Mouse (Mus musculus) intestine, postnatal 0 days (tissue): ENCODE measurements around the gene Mmp9. TPM values are rescaled to one million over a fixed set of nuclear protein-coding genes. Genes with fewer than 3 reads are reported as not detected.
A peak's percentile ranks its signal among the peaks of the same experiment; 100 is the strongest.

ENCODE experiments used
- ATAC-seq: fragments of 200-750 bp; cut with Nextera tagmentation; 2 replicates; pipeline ENCODE4 v1.8.0; 2017; ENCODE audit warnings: mild to moderate bottlenecking, moderate TSS enrichment, moderate library complexity
- H3K27ac ChIP-seq: fragments of 300-500 bp; sonication (generic); 2 replicates; pipeline ENCODE4 v1.5.1; 2014; ENCODE audit warnings: mild to moderate bottlenecking, low read depth, low read length, moderate library complexity
- H3K27me3 ChIP-seq: fragments of 300-500 bp; sonication (generic); replicated peaks from 2 replicates; pipeline ENCODE4 v1.6.1; 2014; ENCODE audit warnings: low read length, mixed read lengths; ENCODE audit not compliant: control insufficient read depth, insufficient read depth
- H3K36me3 ChIP-seq: fragments of 300-500 bp; sonication (generic); 2 replicates; pipeline ENCODE4 v1.6.1; 2014; ENCODE audit warnings: mild to moderate bottlenecking, moderate library complexity; ENCODE audit not compliant: control insufficient read depth, insufficient read depth
- H3K4me1 ChIP-seq: fragments of 300-500 bp; sonication (generic); replicated peaks from 2 replicates; pipeline ENCODE4 v1.6.1; 2014; ENCODE audit warnings: antibody characterized with exemption, low read length, mixed read lengths; ENCODE audit not compliant: control insufficient read depth, insufficient read depth
- H3K4me2 ChIP-seq: fragments of 300-500 bp; sonication (generic); replicated peaks from 2 replicates; pipeline ENCODE4 v1.6.1; 2014; ENCODE audit warnings: low read depth, mild to moderate bottlenecking, moderate library complexity
- H3K4me3 ChIP-seq: fragments of 300-500 bp; sonication (generic); 2 replicates; pipeline ENCODE4 v1.5.1; 2014; ENCODE audit warnings: low read depth, low read length
- H3K9ac ChIP-seq: fragments of 300-500 bp; sonication (generic); 2 replicates; pipeline ENCODE4 v1.6.1; 2014; ENCODE audit warnings: mild to moderate bottlenecking, low read depth, low read length
- H3K9me3 ChIP-seq: fragments of 300-500 bp; sonication (generic); 2 replicates; pipeline ENCODE4 v1.6.1; 2016; ENCODE audit warnings: mixed run types; ENCODE audit not compliant: control insufficient read depth
- CTCF ChIP-seq: sonication (generic); IDR thresholded peaks from 2 replicates; pipeline ENCODE4 v1.5.1; 2016; ENCODE audit warnings: low read depth, mild to moderate bottlenecking, control low read depth, antibody characterized with exemption, moderate library complexity
- WGBS: fragments of 180-500 bp; shearing (Covaris S2); extraction: QIAGEN DNeasy Blood & Tissue Kit; methylation state at CpG from one replicate; pipeline ENCODE4 v1.1.7; 2014; 5-methylcytosine and 5-hydroxymethylcytosine counted together
- polyA plus RNA-seq: library from polyadenylated mRNA; unstranded; fragments of >200 nt; fragmentation: Nextera tagmentation; extraction: Ambion mirVana; gene quantifications from 2 replicates; pipeline ENCODE4 v1.2.1, GENCODE M21; 2015

The Mmp9 gene
- polyA plus RNA-seq, 1 experiment from 2014 or later: 9.6 TPM

- peaks cover 16% of the 10 kb centered on the region for H3K27me3 ChIP-seq
- H3K27ac ChIP-seq: no peak overlapping the region
- TF ChIP-seq CTCF: no peak
- no peak overlapping the region for H3K4me2 ChIP-seq
- WGBS: 76% methylated on average over 11 of the region's 11 CpGs
- no peaks in the 10 kb centered on the region for H3K9me3 ChIP-seq
- H3K9ac ChIP-seq: no peak overlapping the region
- no peak overlapping the region for H3K4me3 ChIP-seq
- peaks cover 12% of the 10 kb centered on the region for H3K36me3 ChIP-seq
- no peak for ATAC-seq
- peaks cover 8% of the 10 kb centered on the region; the same call in 1 of the 2 replicates for H3K4me1 ChIP-seq
These were observed 55.4 kb downstream of the Mmp9 start for GRCm38 (mm10) chr2:164995976-164996375.

GRCm38 (mm10) chr2:164996848-164997720 is 56.5 kb downstream of the Mmp9 start:
- WGBS: 16% methylated on average over 47 of the region's 49 CpGs
- no peak for ATAC-seq

GRCm38 (mm10) chr2:164997721-164998428 is 57.3 kb downstream of the Mmp9 start:
- Histone ChIP-seq H3K4me1 (peaks cover 8% of the 10 kb centered on the region; the same call in 1 of the 2 replicates), H3K27me3 (peaks cover 16% of the 10 kb centered on the region), H3K9me3 (no peaks in the 10 kb centered on the region), H3K4me3 (peak overlapping the region; percentile 42), H3K27ac (no peak overlapping the region), H3K36me3 (peaks cover 31% of the 10 kb centered on the region), H3K4me2 (peak overlapping the region; percentile 70), H3K9ac (no peak overlapping the region)
- no peak for TF ChIP-seq CTCF
- no peak for ATAC-seq
- WGBS: 1% methylated on average over 52 of the region's 52 CpGs

More at GRCm38 (mm10) chr2:164996848-164997720, 56.5 kb downstream of the Mmp9 start:
- H3K4me1 ChIP-seq: peaks cover 8% of the 10 kb centered on the region; the same call in 1 of the 2 replicates
- no peak overlapping the region for H3K9ac ChIP-seq
- peaks cover 16% of the 10 kb centered on the region for H3K27me3 ChIP-seq
- H3K36me3 ChIP-seq: peaks cover 23% of the 10 kb centered on the region
- H3K27ac ChIP-seq: no peak overlapping the region
- no peaks in the 10 kb centered on the region for H3K9me3 ChIP-seq
- H3K4me2 ChIP-seq: peak overlapping the region; percentile 70
- H3K4me3 ChIP-seq: peak overlapping the region; percentile 42
- no peak for TF ChIP-seq CTCF

- H3K4me1 ChIP-seq: peaks cover 8% of the 10 kb centered on the region; the same call in 1 of the 2 replicates
- H3K27me3 ChIP-seq: peaks cover 8% of the 10 kb centered on the region
- H3K27ac ChIP-seq: no peak overlapping the region
- H3K36me3 ChIP-seq: peaks cover 67% of the 10 kb centered on the region
- 91% methylated on average over 13 of the region's 13 CpGs for WGBS
- H3K4me3 ChIP-seq: no peak overlapping the region
- TF ChIP-seq CTCF: no peak; the same call in 1 of the 2 replicates
- no peak overlapping the region for H3K9ac ChIP-seq
- no peak overlapping the region for H3K4me2 ChIP-seq
- no peaks in the 10 kb centered on the region for H3K9me3 ChIP-seq
- no peak for ATAC-seq
These were observed 61.4 kb downstream of the Mmp9 start for GRCm38 (mm10) chr2:165001958-165002357.

GRCm38 (mm10) chr2:165003108-165003507 is 62.5 kb downstream of the Mmp9 start:
- TF ChIP-seq CTCF: no peak
- H3K4me3 ChIP-seq: no peak overlapping the region
- no peak for ATAC-seq
- H3K36me3 ChIP-seq: peaks cover 78% of the 10 kb centered on the region
- 83% methylated on average over 3 of the region's 3 CpGs for WGBS
- no peak overlapping the region for H3K4me2 ChIP-seq
- no peaks in the 10 kb centered on the region for H3K9me3 ChIP-seq
- H3K27ac ChIP-seq: no peak overlapping the region
- H3K27me3 ChIP-seq: no peaks in the 10 kb centered on the region; the same call in 1 of the 2 replicates
- no peak overlapping the region for H3K9ac ChIP-seq
- peaks cover 2% of the 10 kb centered on the region; the same call in 1 of the 2 replicates for H3K4me1 ChIP-seq

GRCm38 (mm10) chr2:165004237-165004636 is 63.7 kb downstream of the Mmp9 start:
- WGBS: 91% methylated on average over 10 of the region's 10 CpGs
- Histone ChIP-seq H3K27me3 (no peaks in the 10 kb centered on the region), H3K9me3 (no peaks in the 10 kb centered on the region), H3K4me3 (no peak overlapping the region), H3K27ac (no peak overlapping the region), H3K36me3 (peaks cover 90% of the 10 kb centered on the region), H3K4me1 (no peaks in the 10 kb centered on the region), H3K9ac (no peak overlapping the region), H3K4me2 (no peak overlapping the region)
- TF ChIP-seq CTCF: no peak
- no peak for ATAC-seq

Other genes starting within 250 kb of the Mmp9 start
- gene Spint4, start 242.3 kb upstream of the Mmp9 start, polyA plus RNA-seq: not detected in 2 replicates
- not detected in 2 replicates for gene Spint5, start 225.5 kb upstream of the Mmp9 start, polyA plus RNA-seq
- gene Wfdc3, start 194.8 kb upstream of the Mmp9 start, polyA plus RNA-seq: 0.85 and 0.95 TPM in 2 replicates
- 39.4 and 43.3 TPM in 2 replicates for gene Dnttip1, start 194.8 kb upstream of the Mmp9 start, polyA plus RNA-seq
- 118 and 121 TPM in 2 replicates for gene Ube2c, start 170.9 kb upstream of the Mmp9 start, polyA plus RNA-seq
- gene Tnnc2, start 160.8 kb upstream of the Mmp9 start, polyA plus RNA-seq: 0.51 and 0.73 TPM in 2 replicates
- gene Snx21, start 155.0 kb upstream of the Mmp9 start, polyA plus RNA-seq: 12.5 and 13.0 TPM in 2 replicates
- gene Acot8, start 135.9 kb upstream of the Mmp9 start, polyA plus RNA-seq: 52.5 and 54.4 TPM in 2 replicates
- 3.7 and 4.2 TPM in 2 replicates for gene Zswim3, start 135.7 kb upstream of the Mmp9 start, polyA plus RNA-seq
- gene Zswim1, start 118.1 kb upstream of the Mmp9 start, polyA plus RNA-seq: 7.0 and 7.6 TPM in 2 replicates
- gene Spata25, start 112.2 kb upstream of the Mmp9 start, polyA plus RNA-seq: not detected in 2 replicates
- 1,079 and 1,142 TPM in 2 replicates for gene Ctsa, start 107.9 kb upstream of the Mmp9 start, polyA plus RNA-seq
- 4.6 and 5.7 TPM in 2 replicates for gene Neurl2, start 107.3 kb upstream of the Mmp9 start, polyA plus RNA-seq
- gene Pltp, start 83.1 kb upstream of the Mmp9 start, polyA plus RNA-seq: 14.5 and 16.2 TPM in 2 replicates
- gene Pcif1, start 61.5 kb upstream of the Mmp9 start, polyA plus RNA-seq: 43.2 and 44.0 TPM in 2 replicates
- gene Zfp335, start 29.0 kb upstream of the Mmp9 start, polyA plus RNA-seq: 3.6 and 3.8 TPM in 2 replicates
- gene Slc12a5, start 20.0 kb downstream of the Mmp9 start, polyA plus RNA-seq: 0.09 and 0.47 TPM in 2 replicates
- gene Ncoa5, start 94.1 kb downstream of the Mmp9 start, polyA plus RNA-seq: 11.9 and 13.9 TPM in 2 replicates
- gene Cd40, start 114.8 kb downstream of the Mmp9 start, polyA plus RNA-seq: 3.6 and 4.6 TPM in 2 replicates
- gene 1700025C18Rik, start 150.0 kb downstream of the Mmp9 start, polyA plus RNA-seq: not detected in 2 replicates